Mouse (Mus musculus): Measurements from ENCODE around the gene Cox7b.
"Not testable (repeated sequence)": the region's sequence is repeated elsewhere in the genome, so short reads cannot be mapped to it uniquely, and the experiment has no call there.

Gene Cox7b

DNA sequence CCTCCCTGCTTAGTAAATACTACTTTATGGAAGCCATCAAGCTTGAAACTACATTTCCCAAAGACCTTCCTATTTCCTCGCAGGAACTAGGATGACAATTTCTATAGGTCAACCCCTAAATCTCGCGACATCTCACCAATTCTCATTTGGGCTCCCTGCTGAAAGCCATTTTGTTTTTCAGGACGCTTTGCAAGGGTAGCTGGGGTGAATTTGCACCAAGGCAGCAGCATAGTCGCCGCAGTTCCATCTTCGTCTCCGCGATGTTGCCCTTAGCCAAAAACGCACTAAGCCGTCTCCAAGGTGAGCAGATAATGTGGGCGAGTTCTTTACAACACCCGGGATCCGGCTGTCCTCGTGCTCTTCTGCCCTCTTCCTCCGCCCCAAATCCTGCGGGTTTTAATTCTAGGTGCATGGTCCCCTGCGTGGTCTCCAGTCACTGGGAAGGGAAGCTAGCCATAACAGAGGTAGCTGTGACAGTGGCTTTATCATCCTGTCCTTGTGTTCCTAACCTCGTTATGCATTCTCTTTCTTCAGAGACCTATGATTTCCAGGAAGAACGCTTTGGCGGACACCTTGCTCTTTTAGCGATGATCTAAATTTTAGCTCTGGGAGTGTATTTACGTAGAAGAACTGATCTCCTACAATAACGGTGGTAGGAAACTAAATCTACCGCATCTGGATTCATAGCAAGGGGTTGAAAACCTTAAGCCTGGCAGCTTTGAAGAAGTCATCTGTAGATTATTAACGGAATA is at the start of gene Cox7b:
TSS of gene Cox7b (plus strand) at position 130 of the 752 bp plus-strand sequence.
- peak; percentile 75 for DNase-seq (ENCODE audit: low read depth, low spot score)

- no peak for DNase-seq (ENCODE audit: low read depth, low spot score)
Observed at GRCm38 (mm10) chrX:106001605-106002004, 13.9 kb upstream of the Cox7b start.

DNA sequence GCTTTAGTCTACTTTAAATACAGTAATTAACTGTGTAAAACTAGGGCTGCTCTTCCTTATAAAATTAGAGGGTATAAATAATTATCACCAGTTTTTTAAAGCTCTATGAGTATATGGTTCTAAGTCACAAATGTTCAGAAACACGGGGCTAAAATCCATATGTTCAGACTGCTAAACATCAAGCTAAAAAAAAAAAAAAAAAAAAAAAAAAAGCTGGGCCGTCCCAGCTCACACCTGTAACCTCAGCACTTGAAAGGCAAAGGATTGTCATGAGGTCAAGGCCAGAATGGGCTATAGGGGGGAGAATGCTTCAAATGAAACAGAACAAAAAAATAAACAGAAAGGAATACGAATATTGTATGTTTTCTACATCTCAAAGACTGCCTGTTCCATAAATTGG is 4.7 kb upstream of the Cox7b start:
- no peak for DNase-seq (ENCODE audit: low read depth, low spot score)

GRCm38 (mm10) chrX:106011465-106012159 is 3.9 kb upstream of the Cox7b start, which contains the start of gene Magt1:
TSS of gene Magt1 (minus strand) at chrX:106011906.
- DNase-seq (ENCODE audit: low read depth, low spot score) = peak; percentile 74

DNA sequence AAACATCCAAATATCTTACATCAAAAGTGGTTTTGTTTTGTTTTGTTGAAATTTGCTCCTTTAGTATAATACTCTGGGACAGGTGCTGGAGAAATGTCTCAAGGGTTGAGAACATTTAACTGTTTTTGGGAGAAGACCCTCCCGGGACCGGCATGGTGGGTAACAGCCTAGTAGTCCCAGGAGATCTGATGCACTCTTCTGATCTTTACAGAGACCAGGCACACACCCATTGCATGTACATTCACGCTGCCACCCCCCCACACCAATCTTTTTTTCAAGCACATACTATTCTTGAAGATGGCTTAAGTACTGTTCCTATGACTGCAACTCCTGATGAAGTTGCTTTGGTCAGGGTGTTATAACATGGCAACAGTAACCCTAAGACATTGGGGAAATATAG is 2.9 kb upstream of the Cox7b start:
- DNase-seq (ENCODE audit: low read depth, low spot score) = no peak

DNA sequence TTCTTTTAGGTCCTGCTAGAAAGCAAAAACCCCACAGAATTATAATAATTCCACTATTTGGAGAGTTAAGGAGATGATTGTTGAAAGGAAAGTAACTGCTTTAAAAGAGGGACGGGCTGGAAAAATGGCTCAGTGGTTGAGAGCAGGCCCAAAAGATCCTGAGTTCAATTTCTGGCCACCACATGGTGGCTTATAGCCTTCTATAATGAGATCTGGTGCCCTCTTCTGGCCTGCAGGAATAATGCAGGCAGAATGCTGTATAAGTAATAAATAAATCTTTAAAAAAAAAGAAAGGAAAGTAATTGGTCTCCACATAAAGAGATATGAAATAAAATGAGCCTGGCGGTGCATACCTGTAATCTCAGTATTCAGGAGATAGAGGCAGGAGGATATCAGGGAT is 2.3 kb upstream of the Cox7b start:
- no peak for DNase-seq (ENCODE audit: low read depth, low spot score)

DNA sequence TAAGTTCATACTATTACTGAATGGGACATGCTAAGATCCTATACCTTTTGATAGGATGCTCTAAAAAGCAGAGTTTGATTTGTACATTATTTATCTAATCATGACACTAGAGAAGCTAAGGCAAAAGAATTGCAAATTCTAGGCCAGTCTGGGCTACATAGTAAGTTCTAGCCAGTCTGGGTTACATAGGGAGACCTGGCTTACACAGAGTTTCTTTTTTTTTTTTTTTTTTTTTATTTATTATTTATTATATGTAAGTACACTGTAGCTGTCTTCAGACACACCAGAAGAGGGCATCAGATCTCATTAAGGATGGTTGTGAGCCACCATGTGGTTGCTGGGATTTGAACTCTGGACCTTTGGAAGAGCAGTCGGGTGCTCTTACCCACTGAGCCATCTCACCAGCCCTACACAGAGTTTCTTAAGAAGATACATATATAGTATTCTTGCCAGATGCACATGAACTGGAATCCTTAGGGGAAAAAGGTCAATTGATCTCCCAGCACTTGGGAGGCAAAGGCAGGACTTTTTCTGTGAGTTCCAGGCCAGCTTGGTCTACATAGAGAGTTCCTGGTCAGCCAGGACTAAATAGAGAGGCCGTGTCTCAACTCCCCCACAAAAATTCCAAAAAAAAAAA is 641 bp upstream of the Cox7b start:
- DNase-seq (ENCODE audit: low read depth, low spot score) = not testable (repeated sequence)

DNA sequence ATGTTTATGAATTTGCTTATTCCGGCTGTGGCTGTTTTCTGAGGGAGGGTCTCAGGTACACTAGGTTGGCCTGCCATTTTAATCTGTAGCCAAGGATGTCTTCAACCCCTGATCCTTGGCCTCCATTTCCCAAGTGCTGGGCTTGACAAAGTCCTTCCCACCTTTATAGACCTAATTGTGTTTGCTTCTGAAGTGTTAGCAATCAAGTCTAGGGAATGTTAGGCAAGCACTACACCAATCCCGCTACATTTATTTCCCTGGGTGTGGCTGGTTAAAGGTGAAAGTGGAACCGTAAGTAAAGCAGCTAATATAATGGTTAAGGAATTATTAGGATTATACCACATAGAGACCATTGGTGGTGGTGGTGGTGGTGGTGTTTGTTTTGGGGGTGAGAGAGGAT is 1.6 kb downstream of the Cox7b start:
- DNase-seq (ENCODE audit: low read depth, low spot score) = no peak

DNA sequence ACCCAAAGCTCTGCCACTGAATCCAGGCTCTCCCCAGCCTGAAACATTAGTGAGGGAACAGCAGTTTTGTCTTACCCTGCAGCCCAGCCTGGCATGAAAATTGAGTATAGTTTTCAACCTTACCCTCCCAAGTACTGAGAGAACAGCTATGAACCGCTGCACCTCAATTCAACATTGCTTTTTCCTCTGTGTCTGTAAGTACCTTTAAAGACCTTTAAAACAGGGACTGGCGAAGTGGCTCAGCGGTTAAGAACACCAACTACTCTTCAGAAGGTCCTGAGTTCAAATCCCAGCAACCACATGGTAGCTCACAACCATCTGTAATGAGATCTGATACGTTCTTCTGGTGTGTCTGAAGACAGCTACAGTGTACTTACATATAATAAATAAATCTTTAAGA is 2.0 kb downstream of the Cox7b start:
- no peak for DNase-seq (ENCODE audit: low read depth, low spot score)

- peak; percentile 74 for DNase-seq (ENCODE audit: low read depth, low spot score)
Observed at GRCm38 (mm10) chrX:106026418-106027342, 11.2 kb downstream of the Cox7b start, which contains the start of gene Atp7a. TSS of gene Atp7a (plus strand) at chrX:106027276.

DNA sequence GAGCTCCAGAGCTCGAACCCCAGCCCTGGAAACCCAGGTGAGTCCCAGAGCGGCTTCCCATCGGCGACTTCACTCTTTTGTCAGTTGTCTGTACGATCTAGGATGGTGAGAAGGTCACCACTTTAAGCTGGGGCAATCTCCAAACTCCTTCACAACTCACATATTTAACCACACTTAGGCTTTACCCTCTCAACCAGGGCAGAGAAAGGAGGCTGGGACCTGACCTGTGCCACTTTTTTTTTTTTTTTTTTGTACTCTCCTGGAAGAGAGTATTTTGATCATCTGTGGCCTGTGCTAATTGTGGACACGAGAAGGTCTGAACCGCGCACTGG is 11.8 kb downstream of the Cox7b start:
- no peak for DNase-seq (ENCODE audit: low read depth, low spot score)

DNA sequence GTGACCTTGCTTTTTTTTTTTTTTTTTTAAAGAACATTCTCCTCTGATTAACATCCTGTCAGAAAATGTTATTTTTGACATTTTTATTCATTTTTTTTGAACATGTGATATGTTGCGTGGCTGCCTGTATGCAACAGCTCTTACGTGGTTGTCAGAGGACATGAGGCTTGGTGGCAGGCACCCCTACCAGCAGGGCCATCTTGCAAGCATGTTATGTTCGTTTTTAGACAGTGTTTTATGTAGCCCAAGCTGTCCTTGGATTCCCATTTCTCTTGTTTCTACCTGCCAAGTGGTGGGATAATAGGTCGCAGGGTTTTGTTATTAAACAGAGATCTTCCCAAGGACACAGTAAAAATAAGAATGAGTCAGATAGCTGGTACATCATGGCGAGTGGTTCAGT is 14.7 kb downstream of the Cox7b start:
- no peak for DNase-seq (ENCODE audit: low read depth, low spot score)

- no peak for DNase-seq (ENCODE audit: low read depth, low spot score)
Observed at GRCm38 (mm10) chrX:106031124-106031523, 15.6 kb downstream of the Cox7b start.

- no peak for DNase-seq (ENCODE audit: low read depth, low spot score)
Observed at GRCm38 (mm10) chrX:106035727-106036126, 20.2 kb downstream of the Cox7b start.

DNA sequence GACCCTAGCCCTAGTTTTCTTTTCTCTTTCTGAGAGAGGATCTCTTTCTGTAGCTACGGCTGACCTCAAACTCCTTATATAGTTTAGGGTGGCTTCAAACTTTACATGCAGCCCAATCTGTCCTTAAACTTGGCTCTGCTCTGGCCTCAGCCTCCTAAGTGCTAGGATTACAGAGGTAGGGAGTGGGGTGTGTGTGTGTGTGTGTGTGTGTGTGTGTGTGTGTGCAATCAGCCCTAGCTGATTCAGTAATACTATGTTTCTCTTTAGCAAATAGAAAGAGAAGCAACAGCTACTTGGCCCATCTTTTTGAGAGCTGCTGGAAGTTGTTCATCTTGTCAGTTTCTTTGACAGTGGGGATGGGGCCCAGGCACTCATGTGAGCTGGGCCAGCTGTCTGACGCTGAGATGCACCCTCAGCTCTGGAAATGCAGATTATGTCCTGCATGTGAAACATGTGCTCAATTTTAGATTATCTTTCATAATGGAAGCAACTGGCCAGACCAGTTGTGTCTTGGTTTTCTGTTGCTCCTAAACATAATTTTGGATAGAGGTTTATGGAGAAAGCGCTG is 21.8 kb downstream of the Cox7b start:
- no peak for DNase-seq (ENCODE audit: low read depth, low spot score)

DNA sequence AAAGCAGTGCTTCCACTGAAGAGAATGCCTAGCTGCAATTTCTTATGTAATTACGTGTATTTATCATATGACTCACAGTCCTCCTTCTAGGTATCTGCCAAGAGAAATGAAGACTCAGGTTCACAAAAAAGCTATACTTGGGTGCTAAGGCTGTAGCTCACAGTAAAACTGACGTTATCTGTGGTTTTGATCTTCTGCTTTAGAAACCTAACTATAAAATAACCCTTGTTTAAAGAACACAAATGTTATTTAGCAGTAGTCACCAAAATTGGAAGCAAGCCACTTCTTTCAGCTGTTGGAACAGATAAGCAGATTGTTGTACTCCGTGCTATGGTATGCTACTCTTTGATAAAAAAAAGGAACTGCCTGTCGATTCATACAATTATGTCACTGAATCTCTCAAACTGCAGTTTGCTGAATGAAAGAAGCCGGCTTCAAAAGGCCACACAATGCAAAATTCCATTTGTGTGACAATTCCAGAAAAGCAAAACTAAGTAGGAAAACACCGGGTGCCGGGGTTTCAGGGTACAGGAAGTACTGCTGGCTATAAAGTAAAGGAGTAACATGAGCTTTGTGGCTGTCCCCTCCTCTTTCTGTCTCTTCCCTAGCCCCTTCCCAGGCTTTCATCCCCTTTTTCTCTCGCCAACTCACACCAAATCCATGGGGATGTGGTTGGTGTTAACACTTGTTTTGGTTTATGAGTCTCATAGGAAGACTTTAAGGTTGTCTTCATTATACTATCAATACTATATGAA is 28.5 kb downstream of the Cox7b start:
- no peak for DNase-seq (ENCODE audit: low read depth, low spot score)

DNA sequence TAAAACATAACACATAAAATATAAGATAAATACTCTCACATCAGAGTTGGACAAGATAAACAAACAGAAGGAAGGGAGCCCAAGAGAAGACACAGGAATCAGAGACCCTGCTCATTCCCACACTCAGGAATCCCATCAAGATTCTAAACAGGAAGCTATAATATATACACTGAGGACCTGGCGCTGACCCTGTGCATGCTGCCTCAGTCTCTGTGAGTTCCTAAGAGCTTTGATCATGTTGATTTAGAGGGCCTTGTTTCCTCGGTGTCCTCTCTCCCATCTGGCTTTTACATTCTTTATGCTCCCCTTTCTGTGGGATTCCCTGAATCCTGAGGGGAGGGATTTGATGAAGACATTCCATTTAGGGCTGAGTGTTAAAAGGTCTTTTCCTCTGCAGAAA is 30.0 kb downstream of the Cox7b start:
- DNase-seq (ENCODE audit: low read depth, low spot score) = no peak

GRCm38 (mm10) chrX:106045928-106046327 is 30.4 kb downstream of the Cox7b start:
- no peak for DNase-seq (ENCODE audit: low read depth, low spot score)

DNA sequence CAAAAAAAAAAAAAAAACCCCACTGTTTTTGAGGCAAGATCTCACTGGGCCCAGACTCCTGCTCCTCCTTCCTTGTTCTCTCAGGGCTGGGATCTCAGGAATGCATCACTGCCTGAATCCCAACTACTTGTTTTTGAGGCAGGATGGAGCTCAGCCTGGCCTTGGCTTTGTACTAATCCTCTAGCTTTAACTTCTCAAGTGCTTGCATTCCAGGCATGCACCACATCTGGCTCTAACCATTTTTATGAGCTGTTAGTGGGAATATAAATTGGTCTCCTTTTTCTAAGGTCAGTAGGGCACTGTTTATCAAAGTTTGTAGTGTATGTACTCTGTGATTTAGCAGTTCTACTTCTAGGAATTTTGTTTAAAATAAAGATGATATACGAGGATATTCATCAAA is 32.7 kb downstream of the Cox7b start:
- no peak for DNase-seq (ENCODE audit: low read depth, low spot score)
